Mouse (Mus musculus) liver, embryonic 15.5 days (tissue): ENCODE measurements around the gene Olfr721-ps1. TPM values are rescaled to one million over a fixed set of nuclear protein-coding genes. Genes with fewer than 3 reads are reported as not detected.

Experiments
- polyA plus RNA-seq: library from polyadenylated mRNA; unstranded; fragments of >200 nt; fragmentation: Nextera tagmentation; extraction: Ambion mirVana; gene quantifications from 2 replicates; pipeline ENCODE4 v1.2.1, GENCODE M21; 2015

Olfr721-ps1 gene
- polyA plus RNA-seq, 1 experiment from 2014 or later = not detected

Other genes starting within 250 kb of the Olfr721-ps1 start
- gene Olfr720, start 214.5 kb upstream of the Olfr721-ps1 start, polyA plus RNA-seq = not detected in 2 replicates
- gene Olfr31, start 78.5 kb upstream of the Olfr721-ps1 start, polyA plus RNA-seq = not detected in 2 replicates
- gene Il3ra, start 55.0 kb upstream of the Olfr721-ps1 start, polyA plus RNA-seq = 3.3 and 3.6 TPM in 2 replicates